Mouse (Mus musculus): ENCODE results near the gene Aym1. TPM values are rescaled to one million over a fixed set of nuclear protein-coding genes. Genes with fewer than 3 reads are reported as not detected.
"Not testable (repeated sequence)": the region's sequence is repeated elsewhere in the genome, so short reads cannot be mapped to it uniquely, and the experiment has no call there.

Gene Aym1
- not detected in 2 replicates for total RNA-seq (2014; fragmentation: Nextera tagmentation)
- not detected in 2 replicates for total RNA-seq (2017)

DNA sequence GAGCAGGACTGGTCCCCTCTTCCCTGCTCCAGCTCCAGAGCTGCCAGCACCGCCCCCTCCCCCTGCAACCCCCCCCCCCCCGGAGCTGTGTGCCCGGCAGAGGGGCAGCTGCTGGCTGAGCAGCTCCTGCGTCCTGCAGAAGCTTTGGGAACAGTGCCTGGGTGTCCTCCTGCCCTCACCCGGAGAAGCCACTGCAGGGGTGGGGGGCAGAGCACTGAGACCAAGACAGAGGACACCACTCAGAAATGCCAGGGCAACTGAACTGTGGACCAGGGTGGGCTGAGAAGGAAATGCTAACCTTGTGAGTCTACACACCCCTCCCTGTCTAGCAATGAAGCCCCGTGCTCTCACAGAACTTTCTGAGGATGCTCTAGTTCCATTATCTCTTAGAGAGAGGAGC is at the start of gene Aym1:
Gene Aym1 (plus strand): TSS at position 109 of the 400 bp plus-strand sequence.
- no peak for ATAC-seq (replicated peaks; ENCODE audit: poor library complexity, severe bottlenecking)

DNA sequence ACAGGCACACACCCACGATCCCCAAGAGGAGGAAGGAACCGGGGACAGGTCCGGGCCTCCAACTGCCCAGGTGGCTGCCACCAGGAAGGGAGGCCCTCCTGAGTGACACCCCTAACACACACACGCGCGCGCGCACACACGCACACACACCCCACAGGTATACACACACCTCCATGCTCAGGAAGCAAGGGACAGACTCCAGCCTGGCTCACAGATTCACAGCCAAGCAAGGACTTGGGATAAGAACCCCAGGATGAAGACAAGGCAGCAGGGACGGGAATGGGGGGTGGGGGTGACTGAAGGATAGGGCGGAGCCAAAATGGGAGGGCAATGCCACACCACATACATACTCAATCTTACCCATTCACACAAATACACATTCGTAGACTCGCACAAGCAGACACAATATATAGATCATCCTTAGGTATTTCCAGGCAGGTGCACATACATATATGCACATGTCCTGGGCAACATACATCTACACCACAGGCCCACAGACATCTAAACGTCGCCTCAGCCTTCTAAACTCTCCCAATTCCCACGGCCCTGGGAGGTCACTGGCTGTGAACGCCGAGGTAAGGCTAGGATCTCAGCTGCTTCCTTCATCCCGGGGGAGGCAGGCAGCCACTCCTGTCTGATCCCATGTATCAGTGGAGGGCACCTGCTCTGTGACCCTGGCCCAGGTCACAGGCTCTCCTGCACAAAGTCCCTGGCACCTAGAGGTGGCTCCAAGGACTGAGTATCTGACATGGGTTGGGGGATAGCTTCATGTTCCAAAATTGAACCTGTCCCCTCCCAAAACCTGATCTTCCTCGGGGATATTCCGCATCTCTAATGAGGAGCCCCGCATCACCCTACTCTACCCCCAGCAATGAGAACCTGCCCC is 47.4 kb upstream of the Aym1 start:
- no peak for ATAC-seq (replicated peaks; ENCODE audit: poor library complexity, severe bottlenecking)

- ATAC-seq (replicated peaks; ENCODE audit: poor library complexity, severe bottlenecking): peak; percentile 77
Observed at GRCm38 (mm10) chr5:113310377-113311003, 46.6 kb upstream of the Aym1 start, which contains the start of gene Sgsm1. Gene Sgsm1, minus strand, starts transcription at chr5:113310786.

GRCm38 (mm10) chr5:113313998-113314397 is 43.1 kb upstream of the Aym1 start:
- peak; percentile 74 for ATAC-seq (replicated peaks; ENCODE audit: poor library complexity, severe bottlenecking)

- ATAC-seq (replicated peaks; ENCODE audit: poor library complexity, severe bottlenecking): peak; percentile 52
Observed at GRCm38 (mm10) chr5:113323784-113324638, 33.1 kb upstream of the Aym1 start.

DNA sequence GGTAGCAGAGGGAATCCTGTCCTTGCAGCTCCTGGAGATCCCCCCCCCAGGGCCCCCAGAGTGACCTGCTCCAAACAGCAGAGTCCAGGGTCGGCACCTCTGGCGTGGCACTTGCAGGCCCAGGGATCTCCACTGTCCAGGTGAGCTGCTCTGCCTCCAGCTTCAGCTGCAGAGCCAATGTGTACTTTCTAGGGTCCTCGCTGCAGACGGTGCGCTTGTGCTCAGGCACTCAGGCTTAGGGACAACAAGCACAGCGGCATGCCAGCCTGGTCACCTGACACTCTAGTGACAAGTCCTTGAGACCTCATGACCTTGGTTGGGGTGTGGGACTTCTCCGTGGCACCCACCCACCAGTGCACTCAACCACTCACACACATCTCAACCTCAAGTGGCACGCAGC is 27.6 kb upstream of the Aym1 start:
- ATAC-seq (replicated peaks; ENCODE audit: poor library complexity, severe bottlenecking): no peak

GRCm38 (mm10) chr5:113330202-113330601 is 26.9 kb upstream of the Aym1 start:
- no peak for ATAC-seq (replicated peaks; ENCODE audit: poor library complexity, severe bottlenecking)

DNA sequence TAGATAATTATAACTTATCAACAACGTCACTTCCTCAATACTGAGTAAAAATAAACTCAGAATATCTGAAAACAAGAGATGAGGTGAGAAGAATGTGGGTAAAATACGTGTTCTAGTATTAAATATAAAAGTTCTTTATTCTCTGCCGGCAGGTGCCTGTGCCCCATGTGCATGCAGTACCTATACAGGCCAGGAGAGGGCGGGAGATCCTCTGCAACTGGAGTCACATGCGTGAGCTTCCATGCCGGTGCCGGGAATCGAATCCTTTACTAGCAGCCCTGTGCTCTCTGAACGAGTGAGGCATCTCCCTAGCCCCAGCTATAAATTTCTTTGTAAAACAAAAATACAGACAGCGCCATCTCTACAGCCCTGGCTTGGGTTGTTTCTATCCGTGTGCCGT is 24.9 kb upstream of the Aym1 start:
- 0 out of 2 replicates have a peak, but pooled peaks have one; percentile 22 for ATAC-seq (replicated peaks; ENCODE audit: poor library complexity, severe bottlenecking)

DNA sequence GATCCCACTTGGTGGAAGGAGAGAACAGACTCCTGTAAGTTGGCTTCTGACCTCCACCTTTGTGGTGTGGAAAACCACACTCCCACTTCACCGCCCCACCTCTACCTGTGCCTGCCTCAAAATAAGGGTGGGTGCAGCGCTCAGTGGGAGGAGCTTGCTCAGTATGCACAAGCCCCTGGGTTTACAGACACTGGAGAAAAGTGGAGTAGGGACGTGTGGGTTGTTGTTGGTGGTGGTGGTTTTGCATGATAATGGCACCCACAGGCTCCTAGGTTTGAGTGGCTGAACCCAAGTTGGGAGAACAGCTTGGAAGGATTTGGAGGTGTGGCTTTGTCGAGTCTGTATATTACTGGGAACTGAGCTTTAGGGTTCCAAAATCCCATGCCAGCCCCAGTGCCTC is 24.2 kb upstream of the Aym1 start:
- no peak for ATAC-seq (replicated peaks; ENCODE audit: poor library complexity, severe bottlenecking)

GRCm38 (mm10) chr5:113334621-113335530 is 22.2 kb upstream of the Aym1 start:
- ATAC-seq (replicated peaks; ENCODE audit: poor library complexity, severe bottlenecking): no peak

DNA sequence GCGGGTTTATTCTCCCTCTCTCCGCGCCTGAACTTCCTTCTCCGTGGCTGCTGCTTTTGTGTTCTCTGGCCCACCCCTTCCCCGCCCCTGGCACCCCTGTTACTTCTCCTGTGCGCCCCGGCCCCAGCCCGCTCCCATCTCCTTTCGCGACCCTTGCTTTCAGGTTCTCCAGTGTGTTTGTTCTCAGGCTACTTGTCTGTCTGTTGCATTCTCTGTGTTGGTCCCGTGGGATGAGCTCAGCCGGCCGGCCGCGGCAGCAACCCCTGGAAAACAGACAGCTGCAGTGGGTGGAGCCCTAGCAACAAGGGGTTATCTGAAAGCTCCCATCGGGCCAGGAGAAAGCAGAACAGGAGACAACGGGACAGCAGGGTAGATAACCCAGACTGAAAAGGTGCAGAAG is 21.4 kb upstream of the Aym1 start:
- ATAC-seq (replicated peaks; ENCODE audit: poor library complexity, severe bottlenecking): no peak

- ATAC-seq (replicated peaks; ENCODE audit: poor library complexity, severe bottlenecking): no peak
Observed at GRCm38 (mm10) chr5:113336281-113336680, 20.8 kb upstream of the Aym1 start.

DNA sequence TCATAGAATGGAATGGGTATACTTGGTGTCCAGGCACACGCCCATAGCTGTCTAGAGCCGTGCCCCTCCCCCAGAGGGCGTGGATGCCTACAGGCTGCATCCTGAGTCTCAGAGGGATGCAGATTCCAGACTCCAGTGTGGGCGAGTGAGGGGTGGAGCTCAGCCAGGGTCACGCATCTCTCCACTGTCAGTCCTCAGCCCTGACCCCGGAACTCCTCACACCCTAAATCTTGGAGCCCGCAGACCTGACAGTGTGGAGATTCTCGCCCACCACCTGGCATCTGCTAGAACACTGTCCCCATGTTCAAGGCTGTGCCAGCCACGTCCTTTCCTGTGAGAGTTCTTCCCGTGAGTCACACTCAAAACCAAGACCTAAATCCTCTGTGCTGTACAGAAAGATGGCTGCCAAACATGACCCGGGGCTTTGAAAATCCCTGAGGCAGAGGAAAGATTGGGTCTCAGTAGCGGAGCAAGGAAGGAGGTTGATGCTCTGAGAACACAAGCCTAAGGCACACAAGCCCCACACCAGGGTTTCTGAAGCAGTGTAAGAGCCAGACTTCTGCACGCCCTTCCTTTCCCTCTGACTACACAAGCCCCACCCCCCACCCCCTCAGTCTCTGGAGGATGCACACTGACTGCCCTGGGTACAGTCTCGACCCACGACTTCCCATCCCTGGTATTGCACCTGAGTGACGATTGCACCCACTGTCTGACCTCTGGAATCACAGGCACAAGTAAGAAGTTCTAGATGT is 12.3 kb upstream of the Aym1 start:
- no peak for ATAC-seq (replicated peaks; ENCODE audit: poor library complexity, severe bottlenecking)

DNA sequence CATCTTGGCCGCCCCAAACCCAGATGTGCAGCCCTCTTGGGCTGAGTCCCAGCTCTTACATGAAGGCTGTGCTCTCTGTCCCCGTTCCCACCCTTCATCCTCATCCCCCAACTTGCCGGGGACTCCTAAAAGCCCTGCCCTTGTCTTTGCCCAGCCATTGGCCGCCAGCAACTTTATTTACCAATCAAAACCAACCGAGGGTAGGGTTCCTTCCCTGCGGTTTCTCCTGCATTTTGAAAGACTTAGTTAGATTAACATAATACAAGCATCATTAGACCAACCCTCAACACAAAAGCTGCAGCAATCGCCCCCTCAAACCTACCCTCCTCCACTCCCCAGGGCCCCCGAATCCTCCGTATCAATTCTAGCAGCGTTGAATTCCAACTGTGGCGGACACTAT is 11.3 kb upstream of the Aym1 start:
- ATAC-seq (replicated peaks; ENCODE audit: poor library complexity, severe bottlenecking): no peak

DNA sequence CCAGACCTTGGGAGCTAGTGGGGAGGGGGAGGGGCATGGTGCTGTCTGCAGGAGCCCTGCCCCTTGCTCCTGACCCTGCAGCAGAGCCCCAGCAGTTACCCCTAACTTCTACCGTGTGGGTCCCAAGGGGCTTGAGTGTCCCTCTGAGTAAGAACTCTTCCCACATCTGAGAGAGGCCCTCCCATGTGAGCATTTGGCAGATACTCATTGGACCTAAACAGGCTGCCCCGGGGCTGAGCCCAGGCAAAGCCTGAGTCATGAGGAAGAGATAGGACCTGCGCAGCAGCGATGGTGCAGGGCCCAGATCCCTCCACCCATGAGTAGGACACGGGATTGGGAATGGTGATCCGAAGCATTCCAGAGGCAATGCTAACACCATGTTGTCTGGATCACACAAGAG is 10.4 kb upstream of the Aym1 start:
- ATAC-seq (replicated peaks; ENCODE audit: poor library complexity, severe bottlenecking): not testable (repeated sequence)

DNA sequence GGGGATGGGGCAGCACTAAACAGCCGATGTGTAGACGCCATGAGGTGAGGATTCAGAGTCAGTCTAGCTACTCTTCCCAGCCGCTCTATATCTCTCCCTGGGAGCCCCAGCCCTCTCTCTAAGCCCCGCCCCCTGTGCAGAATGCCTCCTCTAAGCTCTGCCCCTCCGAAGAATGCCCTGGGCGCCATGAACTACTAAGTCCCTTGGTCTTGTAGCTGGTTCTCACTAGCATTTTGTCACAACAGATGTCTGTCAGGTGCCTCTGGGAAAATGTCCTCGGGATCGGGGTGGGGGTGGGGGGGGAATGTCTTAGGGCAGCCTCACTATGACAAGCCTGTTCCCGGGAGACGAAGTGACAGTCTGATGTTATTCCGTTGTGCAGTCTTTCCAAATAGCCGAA is 9.5 kb upstream of the Aym1 start:
- ATAC-seq (replicated peaks; ENCODE audit: poor library complexity, severe bottlenecking): no peak

DNA sequence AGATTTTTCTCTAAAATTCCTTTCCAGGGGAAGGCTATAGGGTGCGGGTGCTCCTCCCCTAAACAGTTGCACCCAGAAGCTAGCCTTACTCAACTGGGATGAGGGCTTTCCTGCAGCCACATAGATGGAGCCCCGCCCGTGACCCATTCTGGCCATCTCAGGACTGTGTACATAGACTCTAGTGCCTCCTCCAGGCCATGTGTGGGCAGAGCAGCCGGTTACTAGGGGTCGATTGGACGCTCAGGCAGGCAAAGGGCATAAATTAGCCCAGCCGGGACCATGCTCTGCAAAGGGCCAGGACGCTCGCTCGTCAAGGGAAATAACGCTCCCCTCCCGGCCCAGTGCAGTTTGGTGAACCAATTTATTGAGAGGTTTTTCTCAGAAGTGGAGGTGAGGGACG is 8.5 kb upstream of the Aym1 start:
- ATAC-seq (replicated peaks; ENCODE audit: poor library complexity, severe bottlenecking): no peak

DNA sequence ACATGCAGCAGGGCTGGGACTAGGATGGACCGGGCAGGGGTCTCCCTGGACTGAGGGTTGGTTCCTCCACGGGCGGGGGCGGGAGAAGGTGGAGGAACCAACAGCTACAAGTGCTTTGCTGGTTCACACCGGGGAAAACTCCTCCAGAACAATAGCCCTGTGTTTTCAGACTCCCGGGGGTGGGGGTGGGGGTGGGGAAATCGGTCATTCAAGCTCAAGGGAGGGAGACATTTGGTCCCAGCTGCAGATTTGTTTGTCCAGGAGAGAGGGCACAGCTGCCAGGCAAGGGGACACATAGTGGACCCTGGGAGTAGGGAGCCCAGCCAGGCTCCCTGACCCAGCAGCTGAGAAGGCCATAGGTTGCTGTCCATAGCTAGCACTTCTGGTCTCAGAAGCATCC is 7.9 kb upstream of the Aym1 start:
- no peak for ATAC-seq (replicated peaks; ENCODE audit: poor library complexity, severe bottlenecking)

GRCm38 (mm10) chr5:113349810-113350209 is 7.3 kb upstream of the Aym1 start:
- ATAC-seq (replicated peaks; ENCODE audit: poor library complexity, severe bottlenecking): no peak
